Mouse (Mus musculus) lung, postnatal 0 days (tissue): ENCODE measurements around the gene Snapc4. TPM values are rescaled to one million over a fixed set of nuclear protein-coding genes. Genes with fewer than 3 reads are reported as not detected.
A peak's percentile ranks its signal among the peaks of the same experiment; 100 is the strongest.

ENCODE experiments used
- ATAC-seq: fragments of 200-750 bp; cut with Nextera tagmentation; 2 replicates; pipeline ENCODE4 v1.8.0; 2017; ENCODE audit warnings: moderate library complexity
- DNase-seq: peaks from one replicate; pipeline ENCODE4 v3.0.0-alpha.2; 2016; ENCODE audit warnings: low spot score
- H3K27ac ChIP-seq: fragments of 300-500 bp; sonication (generic); 2 replicates; pipeline ENCODE4 v1.5.1; 2014; ENCODE audit warnings: antibody characterized with exemption, mild to moderate bottlenecking, low read length, mixed read lengths
- H3K27me3 ChIP-seq: fragments of 300-500 bp; sonication (generic); replicated peaks from 2 replicates; pipeline ENCODE4 v1.6.1; 2014; ENCODE audit warnings: low read length, mixed read lengths; ENCODE audit not compliant: insufficient read depth
- H3K36me3 ChIP-seq: fragments of 300-500 bp; sonication (generic); 2 replicates; pipeline ENCODE4 v1.6.1; 2014; ENCODE audit warnings: low read length, mixed read lengths; ENCODE audit not compliant: insufficient read depth
- H3K4me1 ChIP-seq: fragments of 300-500 bp; sonication (generic); 2 replicates; pipeline ENCODE4 v1.6.1; 2014; ENCODE audit warnings: antibody characterized with exemption, low read depth, low read length, mixed read lengths; ENCODE audit not compliant: insufficient read depth
- H3K4me2 ChIP-seq: fragments of 300-500 bp; sonication (generic); replicated peaks from 2 replicates; pipeline ENCODE4 v1.6.1; 2014; ENCODE audit warnings: low read depth, mild to moderate bottlenecking, low read length, moderate library complexity, mixed read lengths
- H3K4me3 ChIP-seq: fragments of 300-500 bp; sonication (generic); 2 replicates; pipeline ENCODE4 v1.5.1; 2014; ENCODE audit warnings: low read depth, low read length
- H3K9ac ChIP-seq: fragments of 300-500 bp; sonication (generic); replicated peaks from 2 replicates; pipeline ENCODE4 v1.6.1; 2014; ENCODE audit warnings: low read depth, mild to moderate bottlenecking
- H3K9me3 ChIP-seq: fragments of 300-500 bp; sonication (generic); 2 replicates; pipeline ENCODE4 v1.6.1; 2016; ENCODE audit warnings: low read length, mixed read lengths
- CTCF ChIP-seq: IDR thresholded peaks from 2 replicates; pipeline ENCODE4 v1.5.1; 2016; ENCODE audit warnings: antibody characterized with exemption, mild to moderate bottlenecking
- EP300 ChIP-seq: IDR thresholded peaks from 2 replicates; pipeline ENCODE4 v1.6.1; 2016; ENCODE audit warnings: antibody characterized with exemption, mild to moderate bottlenecking, control low read depth
- whole genome bisulfite sequencing: fragments of 180-500 bp; shearing (Covaris S2); extraction: QIAGEN DNeasy Blood & Tissue Kit; methylation state at CpG from one replicate; pipeline ENCODE4 v1.1.7; 2014; 5-methylcytosine and 5-hydroxymethylcytosine counted together
- polyA plus RNA-seq: library from polyadenylated mRNA; unstranded; fragments of >200 nt; fragmentation: Nextera tagmentation; extraction: Ambion mirVana; gene quantifications from 2 replicates; pipeline ENCODE4 v1.2.1, GENCODE M21; 2015

The Snapc4 gene
- polyA plus RNA-seq, 1 experiment from 2014 or later: 7.4 TPM

GRCm38 (mm10) chr2:26314281-26315071 is 66.0 kb downstream of the Snapc4 start:
- peak overlapping the region; percentile 81 for H3K4me2 ChIP-seq
- no peaks in the 10 kb centered on the region for H3K36me3 ChIP-seq
- H3K27me3 ChIP-seq: no peaks in the 10 kb centered on the region
- DNase-seq: peak; percentile 94
- peak overlapping the region; percentile 78; the same call in 1 of the 2 replicates for H3K4me3 ChIP-seq
- H3K9me3 ChIP-seq: no peaks in the 10 kb centered on the region
- 34% methylated on average over 13 of the region's 13 CpGs for WGBS
- H3K9ac ChIP-seq: no peak overlapping the region; the same call in 1 of the 2 replicates
- H3K27ac ChIP-seq: peak overlapping the region; percentile 92
- ATAC-seq: peak; percentile 69
- TF ChIP-seq CTCF: no peak
- TF ChIP-seq EP300: peak; percentile 67
- H3K4me1 ChIP-seq: peaks cover 21% of the 10 kb centered on the region

GRCm38 (mm10) chr2:26313394-26313793 is 67.1 kb downstream of the Snapc4 start:
- H3K4me2 ChIP-seq: no peak overlapping the region
- no peak for DNase-seq
- WGBS: 86% methylated on average over 1 of the region's 1 CpGs
- no peak overlapping the region for H3K4me3 ChIP-seq
- TF ChIP-seq CTCF (no peak), EP300 (no peak)
- H3K9ac ChIP-seq: no peak overlapping the region
- H3K27me3 ChIP-seq: no peaks in the 10 kb centered on the region
- H3K27ac ChIP-seq: peak overlapping the region; percentile 92
- no peak for ATAC-seq
- H3K4me1 ChIP-seq: peaks cover 24% of the 10 kb centered on the region
- H3K9me3 ChIP-seq: no peaks in the 10 kb centered on the region
- no peaks in the 10 kb centered on the region for H3K36me3 ChIP-seq

- peaks cover 24% of the 10 kb centered on the region for H3K4me1 ChIP-seq
These were observed 67.6 kb downstream of the Snapc4 start for GRCm38 (mm10) chr2:26312812-26313211.

More at GRCm38 (mm10) chr2:26312812-26313211, 67.6 kb downstream of the Snapc4 start:
- H3K27me3 ChIP-seq: no peaks in the 10 kb centered on the region
- H3K9me3 ChIP-seq: no peaks in the 10 kb centered on the region
- DNase-seq (peak; percentile 34), ATAC-seq (no peak)
- no peak overlapping the region for H3K27ac ChIP-seq
- 47% methylated on average over 2 of the region's 2 CpGs for WGBS
- H3K9ac ChIP-seq: no peak overlapping the region
- no peak overlapping the region for H3K4me2 ChIP-seq
- H3K4me3 ChIP-seq: no peak overlapping the region
- TF ChIP-seq EP300 (no peak), CTCF (peak; percentile 66)
- H3K36me3 ChIP-seq: no peaks in the 10 kb centered on the region

Other genes with a start within 250 kb of the Snapc4 start
- gene Lhx3, start 172.4 kb downstream of the Snapc4 start, polyA plus RNA-seq: not detected in 2 replicates
- 11.3 and 12.9 TPM in 2 replicates for gene Qsox2, start 143.1 kb downstream of the Snapc4 start, polyA plus RNA-seq
- 0.61 and 0.77 TPM in 2 replicates for gene Ccdc187, start 86.1 kb downstream of the Snapc4 start, polyA plus RNA-seq
- gene Gpsm1, start 65.1 kb downstream of the Snapc4 start, polyA plus RNA-seq: 29.0 and 33.0 TPM in 2 replicates
- gene Dnlz, start 28.5 kb downstream of the Snapc4 start, polyA plus RNA-seq: 14.2 and 15.5 TPM in 2 replicates
- 9.9 and 10.9 TPM in 2 replicates for gene Card9, start 19.7 kb downstream of the Snapc4 start, polyA plus RNA-seq
- 75.3 and 85.5 TPM in 2 replicates for gene Entr1, start 8.7 kb upstream of the Snapc4 start, polyA plus RNA-seq
- gene Pmpca, start 8.7 kb upstream of the Snapc4 start, polyA plus RNA-seq: 39.0 and 42.0 TPM in 2 replicates
- gene Inpp5e, start 28.6 kb upstream of the Snapc4 start, polyA plus RNA-seq: 11.0 and 11.2 TPM in 2 replicates
- gene Sec16a, start 64.6 kb upstream of the Snapc4 start, polyA plus RNA-seq: 10.2 and 13.1 TPM in 2 replicates
- gene Notch1, start 136.0 kb upstream of the Snapc4 start, polyA plus RNA-seq: 11.8 and 14.7 TPM in 2 replicates
- 412 and 467 TPM in 2 replicates for gene Egfl7, start 199.4 kb upstream of the Snapc4 start, polyA plus RNA-seq
- gene Gm20532, start 206.0 kb upstream of the Snapc4 start, polyA plus RNA-seq: not detected in 2 replicates
- gene Agpat2, start 223.8 kb upstream of the Snapc4 start, polyA plus RNA-seq: 59.5 and 72.8 TPM in 2 replicates
- gene Fam69b, start 247.8 kb upstream of the Snapc4 start, polyA plus RNA-seq: 6.2 and 8.2 TPM in 2 replicates